Mouse (Mus musculus): ENCODE data around the gene Hmgxb4.

DNA sequence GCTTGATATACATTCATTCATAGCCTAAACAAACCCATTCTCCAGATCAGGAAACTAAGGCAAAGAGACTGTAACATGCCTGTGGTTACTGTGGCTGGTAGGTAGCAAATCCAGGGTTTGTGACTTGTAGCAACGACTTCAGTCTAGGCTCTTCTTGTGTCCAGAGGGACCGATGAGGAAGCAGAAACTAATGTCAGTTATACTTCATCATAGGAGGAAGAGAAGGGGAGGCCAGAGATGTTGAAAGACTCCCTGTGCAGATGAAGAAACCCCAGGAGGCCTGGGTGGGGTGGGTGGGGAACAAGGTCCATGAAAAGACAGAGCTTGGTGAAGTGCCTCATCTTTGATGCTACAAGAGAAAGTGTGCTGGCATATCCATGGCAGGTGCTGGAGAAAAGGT is 62.5 kb downstream of the Hmgxb4 start:
- TF ChIP-seq POLR2A (IDR thresholded peaks at IDR 0.05; ENCODE audit: control insufficient read depth, low read depth, low read length) (no peak), CTCF (IDR thresholded peaks at IDR 0.05; ENCODE audit: control insufficient read depth, insufficient read depth, insufficient replicate concordance, low read depth, low read length) (no peak)
